Mouse (Mus musculus) erythroblast, adult 5-6 weeks (primary cell): Measurements from ENCODE around the gene Plekha6. TPM values are rescaled to one million over a fixed set of nuclear protein-coding genes. Genes with fewer than 3 reads are reported as not detected.

Experiments used
- ATAC-seq: replicated peaks from 2 replicates; pipeline ENCODE4 v1.8.0; 2016; ENCODE audit warnings: moderate number of reproducible peaks, mild to moderate bottlenecking, moderate TSS enrichment, inconsistent platforms; ENCODE audit not compliant: poor library complexity, low FRiP score, severe bottlenecking
- total RNA-seq, 2 experiments: library from RNA; stranded (forward) in 1 of 2; stranded (reverse) in 1 of 2; fragments of 150-400 nt in 1 of 2; fragments of 200-764, 138-1000 nt in 1 of 2; gene quantifications; 2 replicates each; pipeline versions ENCODE4 v1.2.3 to v1.2.4; 2015 to 2017; ENCODE audit warnings: low replicate concordance in 2 of 2

The Plekha6 gene
- total RNA-seq, 2 experiments from 2014 or later, result 0.68 TPM; not detected in 1

GRCm38 (mm10) chr1:133263134-133263533 lies 99.1 kb downstream of the Plekha6 start:
- no peak for ATAC-seq

- no peak for ATAC-seq
These were observed 100.4 kb downstream of the Plekha6 start for GRCm38 (mm10) chr1:133264367-133264766.

- no peak for ATAC-seq
These were observed 101.2 kb downstream of the Plekha6 start for GRCm38 (mm10) chr1:133265114-133265766.

GRCm38 (mm10) chr1:133267094-133267493 lies 103.1 kb downstream of the Plekha6 start:
- no peak for ATAC-seq

GRCm38 (mm10) chr1:133267813-133268492 lies 103.9 kb downstream of the Plekha6 start:
- peak; percentile 80 for ATAC-seq

- 0 out of 2 replicates have a peak, but pooled peaks have one; percentile 23 for ATAC-seq
These were observed 104.5 kb downstream of the Plekha6 start for GRCm38 (mm10) chr1:133268503-133268902.

- no peak for ATAC-seq
These were observed 106.3 kb downstream of the Plekha6 start for GRCm38 (mm10) chr1:133270336-133270735.

- ATAC-seq, result no peak
These were observed 110.2 kb downstream of the Plekha6 start for GRCm38 (mm10) chr1:133274163-133274562.

GRCm38 (mm10) chr1:133276983-133277382 lies 113.0 kb downstream of the Plekha6 start:
- no peak for ATAC-seq

GRCm38 (mm10) chr1:133278539-133278938 lies 114.5 kb downstream of the Plekha6 start:
- no peak for ATAC-seq

GRCm38 (mm10) chr1:133278946-133279631 lies 115.1 kb downstream of the Plekha6 start:
- no peak for ATAC-seq

GRCm38 (mm10) chr1:133279632-133280093 lies 115.7 kb downstream of the Plekha6 start:
- no peak for ATAC-seq

GRCm38 (mm10) chr1:133280537-133280936 lies 116.5 kb downstream of the Plekha6 start:
- no peak for ATAC-seq

- ATAC-seq, result no peak
These were observed 121.9 kb downstream of the Plekha6 start for GRCm38 (mm10) chr1:133285907-133286306.

- ATAC-seq, result no peak
These were observed 123.0 kb downstream of the Plekha6 start for GRCm38 (mm10) chr1:133287051-133287450.

GRCm38 (mm10) chr1:133287880-133288279 lies 123.9 kb downstream of the Plekha6 start:
- no peak for ATAC-seq

GRCm38 (mm10) chr1:133291888-133292287 lies 127.9 kb downstream of the Plekha6 start:
- ATAC-seq, result no peak

GRCm38 (mm10) chr1:133292608-133293007 lies 128.6 kb downstream of the Plekha6 start:
- no peak for ATAC-seq

- no peak for ATAC-seq
These were observed 132.4 kb downstream of the Plekha6 start for GRCm38 (mm10) chr1:133296376-133296775.

GRCm38 (mm10) chr1:133298816-133299215 lies 134.8 kb downstream of the Plekha6 start:
- ATAC-seq, result no peak

GRCm38 (mm10) chr1:133302540-133302939 lies 138.5 kb downstream of the Plekha6 start:
- ATAC-seq, result no peak
